Mouse (Mus musculus): ENCODE measurements around the gene Zcrb1. TPM values are rescaled to one million over a fixed set of nuclear protein-coding genes. Genes with fewer than 3 reads are reported as not detected.

Zcrb1 gene
- total RNA-seq, 2 experiments from 2014 or later: 77.2 to 86.6 TPM

DNA sequence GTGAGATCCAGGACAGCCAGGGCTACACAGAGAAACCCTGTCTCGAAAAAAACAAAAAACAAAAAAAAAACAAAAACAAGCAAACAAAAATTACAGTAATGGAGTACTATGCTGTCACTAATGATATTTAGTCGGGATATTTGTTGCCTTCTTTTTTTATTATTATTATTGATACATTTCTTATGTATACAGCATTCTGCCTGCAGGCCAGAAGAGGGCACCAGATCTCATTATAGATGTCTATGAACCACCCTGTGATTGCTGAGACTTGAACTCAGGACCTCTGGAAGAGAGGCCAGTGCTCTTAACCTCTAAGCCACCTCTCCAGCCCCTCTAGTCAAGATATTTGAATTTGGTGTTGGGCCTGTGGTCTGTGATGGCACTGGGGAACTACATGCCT is 26.3 kb downstream of the Zcrb1 start:
- DNase-seq: no peak

DNA sequence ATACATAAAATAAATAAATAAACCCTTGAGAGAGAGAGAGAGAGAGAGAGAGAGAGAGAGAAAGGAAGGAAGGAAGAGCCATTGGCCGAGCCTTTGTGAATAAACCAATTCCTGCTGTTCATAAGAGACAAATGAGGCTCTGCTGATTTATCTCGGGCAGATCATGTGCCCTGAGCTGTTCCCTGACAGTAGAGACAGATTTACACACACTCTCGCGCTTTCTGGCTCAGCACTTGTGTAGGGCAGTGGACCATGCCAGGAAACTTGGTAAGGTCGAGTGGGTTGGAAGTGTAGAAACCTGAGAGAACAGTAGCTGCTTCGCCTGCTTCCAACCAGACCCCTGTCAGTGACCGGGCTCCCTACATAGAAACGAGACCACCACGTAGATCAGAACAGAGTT is 29.6 kb downstream of the Zcrb1 start:
- DNase-seq: peak; percentile 10

DNA sequence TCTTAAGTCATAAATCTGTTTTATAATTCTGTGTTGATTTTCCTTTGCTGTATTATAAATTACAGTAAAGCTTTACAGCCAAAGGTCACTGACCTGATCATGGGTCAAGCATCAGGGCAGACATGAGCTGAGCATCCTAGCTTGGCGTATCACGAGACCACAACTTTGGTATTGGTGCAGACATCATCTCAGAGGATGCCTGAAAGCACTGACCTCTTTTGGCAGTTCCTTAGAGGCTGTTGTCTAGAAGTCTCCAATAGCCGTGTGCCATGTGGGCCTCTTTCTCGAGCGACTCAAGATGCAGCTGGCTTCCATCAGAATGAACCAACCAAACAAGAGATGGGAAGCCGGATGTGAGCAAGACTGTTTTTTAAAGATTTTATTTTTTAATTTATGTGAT is 32.6 kb downstream of the Zcrb1 start:
- DNase-seq: no peak

DNA sequence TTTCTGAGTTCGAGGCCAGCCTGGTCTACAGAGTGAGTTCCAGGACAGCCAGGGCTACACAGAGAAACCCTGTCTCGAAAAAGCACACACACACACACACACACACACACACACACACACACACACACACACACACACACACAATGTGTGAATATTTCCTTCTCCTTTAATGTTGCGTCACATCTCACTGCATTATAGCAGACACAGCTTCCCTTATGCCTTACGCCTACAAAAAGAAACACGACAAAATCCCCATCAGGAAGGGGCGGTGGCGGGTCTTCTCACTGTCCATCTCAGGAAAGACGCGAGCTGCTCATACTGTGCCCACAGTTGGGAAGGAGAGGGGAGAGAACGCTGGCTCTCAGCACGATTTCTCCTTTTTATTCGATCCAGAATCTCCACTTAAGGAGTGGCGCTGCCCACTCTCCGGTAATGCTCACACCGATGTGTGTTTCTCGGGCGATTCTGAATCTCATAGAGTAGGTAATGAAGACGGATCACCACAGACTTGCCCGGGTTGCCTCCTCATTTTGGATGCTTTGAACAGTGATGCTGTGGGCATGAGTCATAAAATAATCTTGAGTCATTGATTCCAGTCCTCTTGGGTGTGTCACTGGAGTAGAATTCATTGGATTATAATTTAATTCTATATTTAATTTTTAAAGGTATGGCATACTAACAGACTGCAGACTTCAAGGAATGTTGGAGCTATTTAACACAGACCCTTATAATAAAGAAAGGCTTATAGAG is 39.6 kb downstream of the Zcrb1 start:
- DNase-seq: no peak

DNA sequence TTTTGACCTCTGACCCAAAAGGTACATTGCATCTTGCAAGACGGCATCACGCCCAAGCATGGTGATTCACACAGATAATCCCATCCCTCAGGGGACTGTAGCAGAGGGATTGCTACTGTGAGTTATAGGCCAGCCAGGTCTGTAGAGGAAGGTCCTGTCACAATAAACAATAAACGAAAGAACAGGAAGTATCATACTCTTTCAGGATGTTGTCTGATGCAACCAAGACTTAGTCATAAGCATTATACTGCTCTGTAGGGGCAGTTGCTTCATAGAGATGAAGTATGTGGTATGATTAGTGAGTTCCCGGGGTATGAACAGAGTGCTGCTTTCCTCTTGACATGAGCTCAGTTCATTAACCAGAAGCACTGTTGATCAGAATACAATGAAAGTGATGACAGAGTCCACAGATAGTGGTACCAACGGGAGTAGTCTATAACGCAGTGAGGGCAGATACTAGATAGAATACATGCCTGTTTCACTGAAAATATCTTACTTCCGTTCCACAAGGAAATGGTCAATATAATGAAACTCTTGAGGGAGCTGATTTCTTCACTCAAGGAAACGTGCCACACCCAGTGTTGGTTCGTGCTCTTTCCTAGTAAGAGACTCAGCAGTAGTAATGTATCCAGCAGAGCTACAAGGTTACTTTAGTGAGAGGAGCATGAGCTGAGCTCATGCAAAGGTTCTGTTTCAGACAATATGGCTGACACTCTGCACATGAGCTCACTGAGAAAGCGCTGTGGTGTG is 57.3 kb downstream of the Zcrb1 start:
- DNase-seq: no peak

DNA sequence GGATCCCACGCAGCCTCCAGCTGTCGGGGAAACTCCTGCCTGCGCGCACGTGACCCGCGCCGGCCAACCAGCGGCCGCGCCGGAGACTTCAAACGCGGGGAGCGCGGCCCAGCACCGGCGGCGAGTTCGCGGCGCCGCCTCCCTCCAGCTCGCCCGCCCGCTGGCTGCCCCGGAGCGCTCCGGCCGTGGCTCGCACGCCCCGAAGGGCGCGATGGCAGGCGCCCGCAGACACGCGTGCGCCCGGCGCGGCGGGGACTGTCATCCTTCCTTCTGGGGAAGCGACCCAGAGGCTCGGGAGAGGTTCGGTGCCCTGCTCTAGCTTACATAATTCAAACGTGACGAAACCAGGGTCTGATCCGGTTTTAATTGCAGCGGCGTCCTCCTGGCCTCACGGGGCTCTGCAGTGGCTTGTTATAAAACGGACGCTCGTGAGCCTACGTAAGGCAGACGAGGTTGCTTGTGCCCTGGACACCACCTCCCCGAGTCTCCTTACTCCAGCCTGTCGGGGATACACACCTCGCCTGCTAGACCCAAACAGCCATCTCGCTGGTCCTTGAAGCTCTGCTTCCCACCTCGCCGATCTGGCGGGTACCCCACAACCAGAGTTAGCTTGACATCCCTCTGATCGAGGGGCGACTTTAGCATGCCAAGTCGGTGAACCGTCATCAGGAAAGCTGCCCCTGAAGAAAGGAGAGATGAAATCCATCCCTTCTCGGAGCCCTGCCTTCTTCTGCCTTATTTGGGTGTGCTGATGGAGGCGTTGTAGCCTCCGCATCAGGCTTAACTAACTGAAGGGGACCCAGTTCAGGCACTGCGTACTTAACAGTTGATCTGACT is 61.0 kb downstream of the Zcrb1 start, which contains the start of gene Yaf2:
TSS of gene Yaf2 (minus strand) at position 11 of the 837 bp plus-strand sequence.
- DNase-seq: peak; percentile 93

DNA sequence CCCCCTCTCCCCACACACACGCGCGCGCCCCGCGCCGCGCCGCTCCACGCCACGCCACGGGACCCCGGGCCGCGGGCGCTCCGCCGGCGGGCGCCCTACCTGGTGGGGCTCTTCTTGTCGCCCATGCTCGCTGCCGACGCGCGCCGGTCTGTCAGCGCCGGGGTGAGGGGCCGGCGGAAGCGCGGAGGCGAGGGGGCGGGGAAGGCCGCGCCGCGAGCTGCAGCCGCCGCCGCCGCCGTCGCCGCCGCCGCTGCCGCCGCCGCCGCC is 61.5 kb downstream of the Zcrb1 start:
- no peak for DNase-seq

Other genes with a start within 250 kb of the Zcrb1 start
- 10 to 100 TPM; 22.5 to 26.8 TPM for gene Gxylt1, start 123.2 kb downstream of the Zcrb1 start, total RNA-seq (2021)
- 10 to 100 TPM; 36.8 to 38.4 TPM for gene Yaf2, start 61.4 kb downstream of the Zcrb1 start, total RNA-seq (2021)
- gene Pphln1, start within 50 bp of the Zcrb1 start, total RNA-seq (2021): 10 to 100 TPM; 30.8 to 32.9 TPM
- gene Prickle1, start 197.6 kb upstream of the Zcrb1 start, total RNA-seq (2021): 10 to 100 TPM; 21.0 to 23.8 TPM

Data from adrenal gland, postnatal 10 days (tissue).